Mouse (Mus musculus) kidney, adult 18-20 months (tissue): ENCODE data around the gene Rasl12.
A peak's percentile ranks its signal among the peaks of the same experiment; 100 is the strongest.

ENCODE experiments used
- DNase-seq: peaks from one replicate; pipeline ENCODE4 v3.0.0; 2021

Rasl12 gene

GRCm38 (mm10) chr9:65393606-65394005, 4.7 kb upstream of the Rasl12 start:
- DNase-seq = no peak

- no peak for DNase-seq
Observed at GRCm38 (mm10) chr9:65394360-65394759, 3.9 kb upstream of the Rasl12 start.

GRCm38 (mm10) chr9:65399934-65400333, 1.6 kb downstream of the Rasl12 start:
- DNase-seq = no peak

- DNase-seq = peak; percentile 83
Observed at GRCm38 (mm10) chr9:65404331-65405183, 6.3 kb downstream of the Rasl12 start.

GRCm38 (mm10) chr9:65405184-65405449, 6.8 kb downstream of the Rasl12 start:
- DNase-seq = no peak

- DNase-seq = no peak
Observed at GRCm38 (mm10) chr9:65407327-65407726, 9.0 kb downstream of the Rasl12 start.

GRCm38 (mm10) chr9:65407861-65408260, 9.6 kb downstream of the Rasl12 start:
- DNase-seq = peak; percentile 57

GRCm38 (mm10) chr9:65408871-65409295, 10.6 kb downstream of the Rasl12 start:
- DNase-seq = peak; percentile 87

- no peak for DNase-seq
Observed at GRCm38 (mm10) chr9:65410378-65410777, 12.1 kb downstream of the Rasl12 start.

- no peak for DNase-seq
Observed at GRCm38 (mm10) chr9:65411326-65411725, 13.0 kb downstream of the Rasl12 start.

GRCm38 (mm10) chr9:65417738-65418137, 19.4 kb downstream of the Rasl12 start:
- DNase-seq = no peak

- no peak for DNase-seq
Observed at GRCm38 (mm10) chr9:65419633-65420032, 21.3 kb downstream of the Rasl12 start.

GRCm38 (mm10) chr9:65422760-65423501, 24.6 kb downstream of the Rasl12 start, which contains the start of gene Slc51b:
Gene Slc51b, minus strand, starts transcription at chr9:65422955.
- DNase-seq = peak; percentile 70

- DNase-seq = no peak
Observed at GRCm38 (mm10) chr9:65424393-65424792, 26.1 kb downstream of the Rasl12 start.

GRCm38 (mm10) chr9:65427511-65427910, 29.2 kb downstream of the Rasl12 start:
- no peak for DNase-seq

- DNase-seq = no peak
Observed at GRCm38 (mm10) chr9:65428003-65428402, 29.7 kb downstream of the Rasl12 start.

GRCm38 (mm10) chr9:65430401-65430800, 32.1 kb downstream of the Rasl12 start:
- no peak for DNase-seq

- no peak for DNase-seq
Observed at GRCm38 (mm10) chr9:65430921-65431320, 32.6 kb downstream of the Rasl12 start.

GRCm38 (mm10) chr9:65432236-65432635, 33.9 kb downstream of the Rasl12 start:
- peak; percentile 91 for DNase-seq

- DNase-seq = peak; percentile 55
Observed at GRCm38 (mm10) chr9:65434140-65434539, 35.8 kb downstream of the Rasl12 start.

- DNase-seq = no peak
Observed at GRCm38 (mm10) chr9:65435211-65435610, 36.9 kb downstream of the Rasl12 start.

- DNase-seq = peak; percentile 95
Observed at GRCm38 (mm10) chr9:65435671-65436301, 37.5 kb downstream of the Rasl12 start, which contains the start of gene Mtfmt. Gene Mtfmt, plus strand, starts transcription at chr9:65435782.

- DNase-seq = no peak
Observed at GRCm38 (mm10) chr9:65444692-65445091, 46.4 kb downstream of the Rasl12 start.

- DNase-seq = no peak
Observed at GRCm38 (mm10) chr9:65447951-65448350, 49.6 kb downstream of the Rasl12 start.
